Mouse (Mus musculus) C2C12 (cell line): ENCODE data around the gene Arid5b.

Experiments
- CEBPB ChIP-seq: IDR thresholded peaks from one replicate; pipeline ENCODE4 v1.6.1; 2011; ENCODE audit warnings: low read depth, mild to moderate bottlenecking, control low read depth, moderate library complexity
- CTCF ChIP-seq: IDR thresholded peaks from one replicate; pipeline ENCODE4 v1.5.1; 2011; ENCODE audit not compliant: control insufficient read depth, insufficient read depth, insufficient read length
- MAX ChIP-seq: IDR thresholded peaks from one replicate; pipeline ENCODE4 v1.6.1; 2011; ENCODE audit warnings: mild to moderate bottlenecking, control low read depth

- TF ChIP-seq MAX (no peak), CTCF (no peak), CEBPB (no peak)
These were observed 47.0 kb downstream of the Arid5b start for GRCm38 (mm10) chr10:68231385-68232182.
